Mouse (Mus musculus): ENCODE measurements around the gene Kpna4. TPM values are rescaled to one million over a fixed set of nuclear protein-coding genes. Genes with fewer than 3 reads are reported as not detected.

Kpna4 gene
- total and polyA plus RNA-seq, 2 experiments from 2014 or later = 32.7 to 91.1 TPM

- ATAC-seq = no peak
- DNase-seq = no peak
- 71% methylated on average over 2 of the region's 2 CpGs for WGBS
- Histone ChIP-seq H3K4me2 (ENCODE audit: low read depth) (no peak overlapping the region), H3K27me3 (ENCODE audit: insufficient read depth, low read length) (no peaks in the 10 kb centered on the region), H3K9ac (no peak overlapping the region), H3K36me3 (ENCODE audit: insufficient read depth) (no peaks in the 10 kb centered on the region), H3K27ac (ENCODE audit: low read depth, low read length) (no peak overlapping the region), H3K9me3 (ENCODE audit: low read length) (no peaks in the 10 kb centered on the region), H3K4me3 (ENCODE audit: low read depth, low read length) (no peak overlapping the region), H3K4me1 (ENCODE audit: insufficient read depth) (no peaks in the 10 kb centered on the region)
- TF ChIP-seq CTCF (IDR thresholded peaks at IDR 0.05; ENCODE audit: low read depth) = no peak
Measured at GRCm38 (mm10) chr3:69159501-69159900, 32.6 kb upstream of the Kpna4 start.

GRCm38 (mm10) chr3:69157886-69158285, 31.0 kb upstream of the Kpna4 start:
- H3K4me2 ChIP-seq (ENCODE audit: low read depth) = no peak overlapping the region
- no peak overlapping the region for H3K4me3 ChIP-seq (ENCODE audit: low read depth, low read length)
- 83% methylated on average over 5 of the region's 5 CpGs for WGBS
- no peaks in the 10 kb centered on the region for H3K36me3 ChIP-seq (ENCODE audit: insufficient read depth)
- ATAC-seq (no peak), DNase-seq (no peak)
- H3K9me3 ChIP-seq (ENCODE audit: low read length) = no peaks in the 10 kb centered on the region
- no peaks in the 10 kb centered on the region for H3K4me1 ChIP-seq (ENCODE audit: insufficient read depth)
- no peak overlapping the region for H3K9ac ChIP-seq
- H3K27ac ChIP-seq (ENCODE audit: low read depth, low read length) = no peak overlapping the region
- no peaks in the 10 kb centered on the region for H3K27me3 ChIP-seq (ENCODE audit: insufficient read depth, low read length)
- TF ChIP-seq CTCF (IDR thresholded peaks at IDR 0.05; ENCODE audit: low read depth) = no peak

GRCm38 (mm10) chr3:69156484-69156883, 29.6 kb upstream of the Kpna4 start:
- H3K4me2 ChIP-seq (ENCODE audit: low read depth) = no peak overlapping the region
- H3K9me3 ChIP-seq (ENCODE audit: low read length) = no peaks in the 10 kb centered on the region
- H3K4me3 ChIP-seq (ENCODE audit: low read depth, low read length) = no peak overlapping the region
- no peak for TF ChIP-seq CTCF (IDR thresholded peaks at IDR 0.05; ENCODE audit: low read depth)
- no peaks in the 10 kb centered on the region for H3K27me3 ChIP-seq (ENCODE audit: insufficient read depth, low read length)
- no peak overlapping the region for H3K27ac ChIP-seq (ENCODE audit: low read depth, low read length)
- ATAC-seq = no peak
- no peaks in the 10 kb centered on the region for H3K36me3 ChIP-seq (ENCODE audit: insufficient read depth)
- H3K4me1 ChIP-seq (ENCODE audit: insufficient read depth) = no peaks in the 10 kb centered on the region
- DNase-seq = no peak
- 65% methylated on average over 13 of the region's 13 CpGs for WGBS
- no peak overlapping the region for H3K9ac ChIP-seq

- DNase-seq (no peak), ATAC-seq (no peak)
- no peaks in the 10 kb centered on the region for H3K9me3 ChIP-seq (ENCODE audit: low read length)
- H3K4me2 ChIP-seq (ENCODE audit: low read depth) = no peak overlapping the region
- no peaks in the 10 kb centered on the region for H3K36me3 ChIP-seq (ENCODE audit: insufficient read depth)
- TF ChIP-seq CTCF (IDR thresholded peaks at IDR 0.05; ENCODE audit: low read depth) = no peak
- no peaks in the 10 kb centered on the region for H3K4me1 ChIP-seq (ENCODE audit: insufficient read depth)
- H3K27ac ChIP-seq (ENCODE audit: low read depth, low read length) = no peak overlapping the region
- no peaks in the 10 kb centered on the region for H3K27me3 ChIP-seq (ENCODE audit: insufficient read depth, low read length)
- no peak overlapping the region for H3K9ac ChIP-seq
- H3K4me3 ChIP-seq (ENCODE audit: low read depth, low read length) = no peak overlapping the region
- 68% methylated on average over 2 of the region's 2 CpGs for WGBS
Measured at GRCm38 (mm10) chr3:69154691-69155090, 27.8 kb upstream of the Kpna4 start.

- H3K36me3 ChIP-seq (ENCODE audit: insufficient read depth) = no peaks in the 10 kb centered on the region
- no peak for ATAC-seq
- no peak overlapping the region for H3K9ac ChIP-seq
- H3K27me3 ChIP-seq (ENCODE audit: insufficient read depth, low read length) = no peaks in the 10 kb centered on the region
- H3K4me3 ChIP-seq (ENCODE audit: low read depth, low read length) = no peak overlapping the region
- H3K9me3 ChIP-seq (ENCODE audit: low read length) = no peaks in the 10 kb centered on the region
- WGBS = 89% methylated on average over 3 of the region's 3 CpGs
- H3K4me1 ChIP-seq (ENCODE audit: insufficient read depth) = no peaks in the 10 kb centered on the region
- no peak overlapping the region for H3K4me2 ChIP-seq (ENCODE audit: low read depth)
- H3K27ac ChIP-seq (ENCODE audit: low read depth, low read length) = no peak overlapping the region
- TF ChIP-seq CTCF (IDR thresholded peaks at IDR 0.05; ENCODE audit: low read depth) = no peak
- no peak for DNase-seq
Measured at GRCm38 (mm10) chr3:69150921-69151320, 24.0 kb upstream of the Kpna4 start.

GRCm38 (mm10) chr3:69142372-69142994, 15.6 kb upstream of the Kpna4 start:
- 91% methylated on average over 7 of the region's 7 CpGs for whole genome bisulfite sequencing
- TF ChIP-seq CTCF (IDR thresholded peaks at IDR 0.05; ENCODE audit: low read depth) = no peak

GRCm38 (mm10) chr3:69140851-69141250, 13.9 kb upstream of the Kpna4 start:
- TF ChIP-seq CTCF (IDR thresholded peaks at IDR 0.05; ENCODE audit: low read depth) = no peak
- no peaks in the 10 kb centered on the region for H3K4me1 ChIP-seq (ENCODE audit: insufficient read depth)

More at GRCm38 (mm10) chr3:69142372-69142994, 15.6 kb upstream of the Kpna4 start:
- H3K9me3 ChIP-seq (ENCODE audit: low read length) = no peaks in the 10 kb centered on the region
- no peak overlapping the region for H3K4me3 ChIP-seq (ENCODE audit: low read depth, low read length)
- H3K27me3 ChIP-seq (ENCODE audit: insufficient read depth, low read length) = no peaks in the 10 kb centered on the region
- H3K9ac ChIP-seq = no peak overlapping the region
- no peaks in the 10 kb centered on the region for H3K4me1 ChIP-seq (ENCODE audit: insufficient read depth)
- no peaks in the 10 kb centered on the region for H3K36me3 ChIP-seq (ENCODE audit: insufficient read depth)
- no peak overlapping the region for H3K4me2 ChIP-seq (ENCODE audit: low read depth)
- no peak for DNase-seq
- no peak for ATAC-seq
- no peak overlapping the region for H3K27ac ChIP-seq (ENCODE audit: low read depth, low read length)

More at GRCm38 (mm10) chr3:69140851-69141250, 13.9 kb upstream of the Kpna4 start:
- H3K9me3 ChIP-seq (ENCODE audit: low read length) = no peaks in the 10 kb centered on the region
- no peaks in the 10 kb centered on the region for H3K27me3 ChIP-seq (ENCODE audit: insufficient read depth, low read length)
- H3K36me3 ChIP-seq (ENCODE audit: insufficient read depth) = no peaks in the 10 kb centered on the region
- no peak overlapping the region for H3K27ac ChIP-seq (ENCODE audit: low read depth, low read length)
- H3K4me2 ChIP-seq (ENCODE audit: low read depth) = no peak overlapping the region
- ATAC-seq (no peak), DNase-seq (no peak)
- WGBS = 80% methylated on average over 4 of the region's 4 CpGs
- no peak overlapping the region for H3K9ac ChIP-seq
- no peak overlapping the region for H3K4me3 ChIP-seq (ENCODE audit: low read depth, low read length)
